Mouse (Mus musculus): ENCODE measurements at regions not wholly inside any gene's neighbourhood (a gene's known extent, or its start where the extent isn't known, plus 50 kb on each side); places are given as distances from the start of the nearest gene placed in this dataset.

DNA sequence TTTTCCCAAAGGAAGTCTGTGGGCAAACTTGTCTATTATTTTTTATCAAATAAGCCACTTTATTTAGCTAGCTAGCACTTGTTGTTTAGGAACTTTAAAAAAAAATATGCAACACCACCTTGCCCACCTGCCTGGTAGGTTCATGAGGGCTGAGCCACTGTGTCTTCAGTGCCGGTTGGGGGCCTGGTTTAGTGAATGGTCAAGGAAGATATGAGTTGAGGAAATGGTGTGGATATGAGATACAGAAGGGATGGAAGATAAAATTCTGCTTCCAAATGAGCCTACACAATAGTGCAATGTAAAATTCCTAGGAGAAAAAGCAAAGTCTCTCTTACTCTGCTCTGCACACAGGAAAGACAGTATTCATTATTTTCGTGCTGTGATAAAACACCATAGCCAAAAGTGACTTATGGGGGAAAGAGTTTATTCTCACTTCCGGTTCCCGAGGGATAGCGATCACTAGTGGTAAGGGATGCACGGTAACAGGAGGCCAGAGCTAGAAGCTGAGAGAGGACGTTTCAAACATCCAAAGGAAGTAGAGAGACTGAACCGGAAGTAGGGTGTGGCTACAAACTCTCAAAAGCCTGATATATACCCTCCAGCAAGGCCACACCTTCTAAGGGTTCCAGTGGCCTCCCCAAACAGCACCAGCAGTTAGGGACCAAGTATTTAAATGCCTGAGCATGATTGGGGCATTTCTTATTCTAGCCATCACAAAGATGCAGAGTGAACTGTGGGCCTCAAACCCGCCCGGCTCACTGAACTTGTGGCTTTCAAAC lies 53.7 kb upstream of the Dlg1 start:
- no peak for TF ChIP-seq GATA1 (IDR thresholded peaks at IDR 0.05; ENCODE audit: low read length)

Data from G1E-ER4 (cell line).